Mouse (Mus musculus) megakaryocyte progenitor cell, adult 5-6 weeks (primary cell): Measurements from ENCODE around the gene a. TPM values are rescaled to one million over a fixed set of nuclear protein-coding genes. Genes with fewer than 3 reads are reported as not detected.

Source experiments
- ATAC-seq: replicated peaks from 2 replicates; pipeline ENCODE4 v1.8.0; 2016; ENCODE audit warnings: mild to moderate bottlenecking, moderate TSS enrichment, inconsistent platforms; ENCODE audit not compliant: poor library complexity
- total RNA-seq, 2 experiments: library from RNA; stranded (forward) in 1 of 2; stranded (reverse) in 1 of 2; fragments of 157-497, 149-512 nt in 1 of 2; fragments of 200-1000 nt in 1 of 2; gene quantifications; 2 replicates each; pipeline versions ENCODE4 v1.2.3 to v1.2.4; 2015 to 2017

Gene a
- total RNA-seq, 2 experiments from 2014 or later, result not detected

- ATAC-seq, result no peak
Observed at GRCm38 (mm10) chr2:154782361-154782760, 8.8 kb upstream of the a start.

GRCm38 (mm10) chr2:154782856-154783650 is 8.1 kb upstream of the a start:
- ATAC-seq, result no peak

GRCm38 (mm10) chr2:154785284-154785683 is 5.9 kb upstream of the a start:
- ATAC-seq, result no peak

GRCm38 (mm10) chr2:154786187-154786586 is 5.0 kb upstream of the a start:
- ATAC-seq, result peak; percentile 50

GRCm38 (mm10) chr2:154786776-154787175 is 4.4 kb upstream of the a start:
- no peak for ATAC-seq

GRCm38 (mm10) chr2:154789381-154789780 is 1.8 kb upstream of the a start:
- no peak for ATAC-seq

- ATAC-seq, result no peak
Observed at GRCm38 (mm10) chr2:154789977-154790655, 1.1 kb upstream of the a start.

GRCm38 (mm10) chr2:154791661-154792642 is 750 bp downstream of the a start:
- peak; percentile 38 for ATAC-seq

GRCm38 (mm10) chr2:154803372-154803771 is 12.2 kb downstream of the a start:
- no peak for ATAC-seq

- peak; percentile 55; the same call in 1 of the 2 replicates for ATAC-seq
Observed at GRCm38 (mm10) chr2:154803845-154804244, 12.6 kb downstream of the a start.

- ATAC-seq, result no peak
Observed at GRCm38 (mm10) chr2:154807689-154808088, 16.5 kb downstream of the a start.

GRCm38 (mm10) chr2:154809107-154809762 is 18.0 kb downstream of the a start:
- ATAC-seq, result peak; percentile 17; the same call in 1 of the 2 replicates

GRCm38 (mm10) chr2:154810821-154811220 is 19.6 kb downstream of the a start:
- no peak for ATAC-seq

- no peak for ATAC-seq
Observed at GRCm38 (mm10) chr2:154813426-154813825, 22.2 kb downstream of the a start.

GRCm38 (mm10) chr2:154817089-154817488 is 25.9 kb downstream of the a start:
- no peak for ATAC-seq

- ATAC-seq, result peak; percentile 66
Observed at GRCm38 (mm10) chr2:154817788-154818187, 26.6 kb downstream of the a start.

- no peak for ATAC-seq
Observed at GRCm38 (mm10) chr2:154818599-154818998, 27.4 kb downstream of the a start.

- no peak for ATAC-seq
Observed at GRCm38 (mm10) chr2:154820346-154820745, 29.1 kb downstream of the a start.

- no peak for ATAC-seq
Observed at GRCm38 (mm10) chr2:154826054-154826538, 34.9 kb downstream of the a start.

GRCm38 (mm10) chr2:154827521-154827920 is 36.3 kb downstream of the a start:
- no peak for ATAC-seq
